Mouse (Mus musculus) forebrain, embryonic 14.5 days (tissue): ENCODE data around the gene Pus1. TPM values are rescaled to one million over a fixed set of nuclear protein-coding genes. Genes with fewer than 3 reads are reported as not detected.

Experiments used
- ATAC-seq: fragments of 200-750 bp; cut with Nextera tagmentation; 2 replicates; pipeline ENCODE4 v1.8.0; 2017; ENCODE audit warnings: mild to moderate bottlenecking, moderate library complexity
- DNase-seq: peaks from one replicate; pipeline ENCODE4 v3.0.0-alpha.2; 2015; ENCODE audit warnings: low spot score
- H3K27ac ChIP-seq: fragments of 300-500 bp; sonication (generic); 2 replicates; pipeline ENCODE4 v1.5.1; 2014; ENCODE audit warnings: low read depth, mild to moderate bottlenecking, control low read depth, low read length, moderate library complexity
- H3K27me3 ChIP-seq: fragments of 300-500 bp; sonication (generic); replicated peaks from 2 replicates; pipeline ENCODE4 v1.6.1; 2014; ENCODE audit warnings: low read length, control low read depth, mixed read lengths; ENCODE audit not compliant: control insufficient read depth, insufficient read depth
- H3K36me3 ChIP-seq: fragments of 300-500 bp; sonication (generic); 2 replicates; pipeline ENCODE4 v1.6.1; 2014; ENCODE audit warnings: low read length, control low read depth; ENCODE audit not compliant: control insufficient read depth, insufficient read depth
- H3K4me1 ChIP-seq: fragments of 300-500 bp; sonication (generic); 2 replicates; pipeline ENCODE4 v1.6.1; 2014; ENCODE audit warnings: antibody characterized with exemption, low read length, control low read depth; ENCODE audit not compliant: control insufficient read depth, insufficient read depth
- H3K4me2 ChIP-seq: fragments of 300-500 bp; sonication (generic); 2 replicates; pipeline ENCODE4 v1.6.1; 2014; ENCODE audit warnings: mild to moderate bottlenecking, control low read depth, low read length
- H3K4me3 ChIP-seq: fragments of 300-500 bp; sonication (generic); 2 replicates; pipeline ENCODE4 v1.5.1; 2014; ENCODE audit warnings: low read depth, low read length, control low read depth
- H3K9ac ChIP-seq: fragments of 300-500 bp; sonication (generic); 2 replicates; pipeline ENCODE4 v1.6.1; 2014; ENCODE audit warnings: mild to moderate bottlenecking, low read length, control low read depth, moderate library complexity
- H3K9me3 ChIP-seq: fragments of 300-500 bp; sonication (generic); replicated peaks from 2 replicates; pipeline ENCODE4 v1.6.1; 2016; ENCODE audit warnings: low read length, control low read depth, mixed read lengths; ENCODE audit not compliant: control insufficient read depth
- WGBS: fragments of 180-500 bp; shearing (Covaris S2); extraction: QIAGEN DNeasy Blood & Tissue Kit; methylation state at CpG from one replicate; pipeline ENCODE4 v1.1.7; 2014; 5-methylcytosine and 5-hydroxymethylcytosine counted together
- polyA plus RNA-seq: library from polyadenylated mRNA; unstranded; fragments of >200 nt; fragmentation: Nextera tagmentation; extraction: Ambion mirVana; gene quantifications from 2 replicates; pipeline ENCODE4 v1.2.1, GENCODE M21; 2014

Pus1 gene
- polyA plus RNA-seq, 1 experiment from 2014 or later = 13.8 TPM

- Histone ChIP-seq H3K4me2 (no peak overlapping the region), H3K4me1 (no peaks in the 10 kb centered on the region), H3K27me3 (no peaks in the 10 kb centered on the region), H3K27ac (no peak overlapping the region), H3K9ac (no peak overlapping the region), H3K36me3 (peaks cover 75% of the 10 kb centered on the region), H3K4me3 (no peak overlapping the region), H3K9me3 (no peaks in the 10 kb centered on the region)
- WGBS = 95% methylated on average over 4 of the region's 4 CpGs
- ATAC-seq = no peak
- no peak for DNase-seq
Measured at GRCm38 (mm10) chr5:110733231-110733823, 47.1 kb downstream of the Pus1 start.

DNA sequence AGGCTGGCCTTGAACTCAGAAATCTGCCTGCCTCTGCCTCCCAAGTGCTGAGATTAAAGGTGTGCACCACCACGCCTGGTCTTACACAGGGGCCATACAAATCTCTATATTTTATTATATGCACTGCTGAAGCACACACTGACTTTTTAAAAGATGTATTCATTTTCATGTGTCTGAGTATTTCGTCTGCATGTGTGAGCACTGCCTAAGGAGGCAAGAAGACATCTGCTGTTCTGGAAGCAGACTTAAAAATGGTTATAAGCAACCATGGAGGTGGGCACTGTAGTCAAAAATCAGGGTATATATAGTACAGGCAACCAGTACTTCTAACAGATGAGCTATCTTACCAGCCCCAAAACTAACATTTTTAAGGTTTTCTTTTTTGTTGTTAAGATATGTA lies 49.2 kb downstream of the Pus1 start:
- ATAC-seq = no peak
- no peak overlapping the region for H3K27ac ChIP-seq
- H3K4me3 ChIP-seq = no peak overlapping the region
- H3K9ac ChIP-seq = no peak overlapping the region
- 95% methylated on average over 2 of the region's 2 CpGs for WGBS
- H3K9me3 ChIP-seq = no peaks in the 10 kb centered on the region
- no peak for DNase-seq
- H3K27me3 ChIP-seq = no peaks in the 10 kb centered on the region
- peaks cover 78% of the 10 kb centered on the region for H3K36me3 ChIP-seq
- H3K4me2 ChIP-seq = no peak overlapping the region
- H3K4me1 ChIP-seq = no peaks in the 10 kb centered on the region

DNA sequence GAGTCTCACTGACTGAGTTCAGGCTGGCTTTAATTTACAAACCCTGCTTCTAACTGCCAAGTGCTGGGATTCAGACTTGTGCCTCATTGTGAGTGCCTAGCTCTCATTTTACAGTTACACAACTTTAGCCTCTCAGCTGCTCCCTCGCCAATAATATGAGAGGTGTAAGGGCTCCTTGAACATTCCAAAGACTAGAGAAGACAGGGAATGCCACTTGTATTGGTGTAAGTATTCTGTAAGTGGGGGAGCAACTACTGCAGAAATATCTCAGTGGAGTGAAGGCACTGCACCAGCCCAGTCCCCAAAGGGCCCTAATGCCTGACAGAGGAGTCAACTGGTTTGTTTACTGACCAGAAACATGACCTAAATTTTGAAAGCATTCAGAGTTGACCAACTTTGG lies 52.6 kb downstream of the Pus1 start:
- DNase-seq (no peak), ATAC-seq (no peak)
- Histone ChIP-seq H3K27ac (no peak overlapping the region), H3K4me3 (no peak overlapping the region), H3K4me1 (no peaks in the 10 kb centered on the region), H3K9me3 (no peaks in the 10 kb centered on the region), H3K9ac (no peak overlapping the region), H3K27me3 (no peaks in the 10 kb centered on the region), H3K36me3 (peaks cover 86% of the 10 kb centered on the region), H3K4me2 (no peak overlapping the region)
- 85% methylated on average over 1 of the region's 1 CpGs for WGBS

Other genes starting within 250 kb of the Pus1 start
- 12.1 and 13.3 TPM in 2 replicates for gene Galnt9, start 236.3 kb downstream of the Pus1 start, polyA plus RNA-seq
- 37.6 and 40.6 TPM in 2 replicates for gene Noc4l, start 127.2 kb downstream of the Pus1 start, polyA plus RNA-seq
- gene Ddx51, start 127.2 kb downstream of the Pus1 start, polyA plus RNA-seq = 15.9 and 27.0 TPM in 2 replicates
- gene Ep400, start 9.9 kb downstream of the Pus1 start, polyA plus RNA-seq = 25.8 and 39.5 TPM in 2 replicates
- gene Ulk1, start 29.4 kb upstream of the Pus1 start, polyA plus RNA-seq = 44.9 and 59.8 TPM in 2 replicates
- 9.1 and 11.0 TPM in 2 replicates for gene Hscb, start 59.1 kb upstream of the Pus1 start, polyA plus RNA-seq
- gene Chek2, start 59.3 kb upstream of the Pus1 start, polyA plus RNA-seq = 10.2 and 13.9 TPM in 2 replicates
- 29.0 and 37.9 TPM in 2 replicates for gene Ttc28, start 99.1 kb upstream of the Pus1 start, polyA plus RNA-seq